Mouse (Mus musculus) kidney, postnatal 25 days (tissue): Measurements from ENCODE around the gene Spns2.
"Not testable (repeated sequence)": the region's sequence is repeated elsewhere in the genome, so short reads cannot be mapped to it uniquely, and the experiment has no call there.

Experiments
- DNase-seq, 2 experiments: peaks; one replicate each; pipeline ENCODE4 v3.0.0; 2021; ENCODE audit warnings: mixed read lengths in 2 of 2

Spns2 gene

DNA sequence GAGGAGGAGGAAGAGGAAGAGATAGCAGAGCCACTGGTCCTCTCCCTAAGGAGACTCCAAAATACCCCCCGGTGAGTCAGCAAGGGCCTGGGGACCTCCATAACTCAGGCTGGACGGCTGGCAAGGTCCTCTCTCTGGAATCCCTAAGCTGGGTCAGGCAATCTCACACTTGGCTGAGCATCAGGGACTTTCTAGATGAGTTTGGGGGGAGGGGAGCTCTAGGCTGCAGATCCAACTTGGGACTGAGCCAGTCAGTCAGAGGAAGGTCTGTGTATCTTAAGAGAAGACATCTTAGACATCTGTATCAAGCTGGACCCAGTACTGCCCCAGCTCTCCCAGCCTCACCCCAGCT is 54.0 kb downstream of the Spns2 start:
- DNase-seq, result peak; percentile 81 to 85

DNA sequence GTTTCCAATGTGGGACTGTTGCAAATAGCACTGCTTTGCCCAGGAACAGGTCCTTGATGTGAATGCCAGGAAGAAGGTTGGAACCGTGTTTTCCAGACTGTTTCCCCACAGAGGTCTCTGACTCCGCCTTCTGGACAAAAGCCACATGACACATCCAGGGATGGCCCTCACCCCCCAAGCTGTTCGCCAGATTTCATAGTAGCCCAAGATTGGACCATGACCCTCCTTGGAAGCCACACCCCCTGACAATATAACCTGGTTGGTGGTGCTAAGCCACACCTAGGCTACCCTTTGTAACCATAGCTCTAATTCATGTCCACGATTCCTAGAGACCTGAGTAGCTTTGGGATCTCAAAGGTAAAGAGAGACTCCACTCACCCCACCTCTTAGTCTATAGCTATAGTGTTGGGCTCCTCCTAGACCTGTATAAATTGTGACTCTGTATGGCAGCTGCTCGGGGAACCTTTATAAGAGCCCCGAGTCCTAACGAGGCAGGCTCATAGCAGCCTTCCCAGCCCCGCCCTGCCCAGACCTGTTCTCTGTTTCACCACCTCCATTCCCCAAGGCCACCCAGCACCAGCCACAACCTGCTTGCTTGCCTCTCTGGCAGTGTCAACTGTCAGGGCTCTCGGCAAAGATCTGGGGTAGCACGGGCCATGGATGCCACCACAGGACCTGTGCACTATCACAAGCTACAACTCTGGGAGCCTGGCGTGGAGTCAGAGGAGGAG is 54.6 kb downstream of the Spns2 start, which contains the start of gene Ggt6:
Gene Ggt6, plus strand, starts transcription at position 564 of the 731 bp plus-strand sequence.
- peak; percentile 88 to 92 for DNase-seq

DNA sequence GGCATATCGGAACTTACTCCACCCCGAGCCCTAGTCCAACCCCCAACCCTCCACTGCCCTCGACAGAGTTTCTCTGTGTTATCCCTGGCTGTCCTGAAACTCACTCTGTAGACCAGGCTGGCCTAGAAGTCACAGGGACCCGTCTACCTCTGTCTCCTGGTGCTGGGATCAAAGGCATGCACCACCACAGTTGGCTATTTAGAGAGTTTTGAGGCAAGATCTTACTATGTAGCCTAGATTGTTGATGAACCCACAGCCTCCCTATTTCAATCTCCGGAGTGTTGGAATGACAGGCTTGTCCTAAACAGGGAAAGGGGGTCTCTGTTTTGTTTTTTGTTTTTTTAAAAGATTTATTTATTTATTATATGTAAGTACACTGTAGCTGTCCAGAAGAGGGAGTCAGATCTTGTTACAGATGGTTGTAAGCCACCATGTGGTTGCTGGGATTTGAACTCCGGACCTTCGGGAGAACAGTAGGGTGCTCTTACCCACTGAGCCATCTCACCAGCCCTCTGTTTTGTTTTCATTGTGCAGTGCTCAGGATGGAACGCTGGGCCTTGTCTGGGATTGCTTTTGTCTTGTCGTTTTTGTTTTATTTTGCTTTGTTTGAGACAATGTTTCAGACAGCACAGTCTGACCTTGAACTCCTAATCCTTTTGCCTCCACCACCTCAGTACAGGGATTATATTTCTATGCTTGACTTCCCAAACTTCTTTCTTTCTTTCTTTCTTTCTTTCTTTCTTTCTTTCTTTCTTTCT is 59.2 kb downstream of the Spns2 start:
- not testable (repeated sequence) for DNase-seq

DNA sequence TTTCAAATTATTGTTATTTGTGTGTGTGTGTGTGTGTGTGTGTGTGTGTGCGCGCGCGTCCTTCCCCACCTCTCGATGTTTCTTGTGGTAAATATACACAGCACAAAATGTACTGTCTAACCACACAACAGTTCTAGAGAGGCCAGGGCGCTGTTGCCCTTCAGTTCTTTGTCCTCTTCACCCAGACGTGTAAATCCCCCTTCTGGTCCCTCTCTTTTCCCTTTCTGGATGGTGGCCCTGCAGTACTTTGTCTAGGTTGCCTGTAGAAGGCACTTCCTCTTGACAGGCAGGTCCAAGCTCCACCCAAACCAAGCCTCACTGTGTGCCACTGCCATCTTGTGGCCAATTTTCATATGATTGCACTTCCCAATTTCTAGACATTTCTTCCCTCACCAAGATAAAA is 60.4 kb downstream of the Spns2 start:
- peak; percentile 79 to 87 for DNase-seq

DNA sequence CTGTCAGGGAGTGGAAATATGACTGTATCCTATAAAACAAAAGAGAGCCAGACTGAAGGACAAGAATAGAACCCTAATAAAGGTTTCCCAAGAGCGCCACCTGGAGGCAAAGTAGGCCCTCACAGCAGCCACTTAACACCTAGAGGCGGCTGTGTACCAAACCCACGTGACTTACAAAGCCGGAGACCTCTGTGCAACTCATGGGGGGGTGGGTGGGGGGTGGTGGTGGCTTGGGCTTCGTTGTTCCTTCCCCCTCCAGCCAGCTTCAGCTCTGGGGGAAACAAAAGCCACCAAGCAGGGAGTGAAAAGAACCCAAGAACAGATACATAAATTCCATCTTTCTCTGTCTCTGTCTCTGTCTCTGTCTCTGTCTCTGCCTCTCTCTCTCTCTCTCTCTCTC is 61.0 kb downstream of the Spns2 start:
- peak; percentile 91 to 95 for DNase-seq

DNA sequence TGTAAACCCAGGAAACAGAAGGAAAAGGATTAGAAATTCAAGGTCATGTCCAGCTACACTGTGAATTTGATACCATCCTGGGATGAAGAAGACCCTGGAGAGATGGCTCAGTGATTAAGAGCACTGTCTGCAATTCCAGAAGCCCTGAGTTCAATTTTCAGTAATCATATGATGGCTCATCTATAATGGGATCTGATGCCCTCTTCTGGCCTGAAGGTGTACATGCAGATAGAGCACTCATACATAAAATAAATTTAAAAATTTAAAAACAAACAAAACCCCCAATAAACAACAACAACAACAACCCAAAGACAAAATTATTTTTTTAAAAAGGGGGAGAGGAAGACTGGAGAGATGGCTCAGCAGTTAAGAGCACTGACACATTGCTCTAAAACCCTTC is 62.8 kb downstream of the Spns2 start:
- no peak for DNase-seq

DNA sequence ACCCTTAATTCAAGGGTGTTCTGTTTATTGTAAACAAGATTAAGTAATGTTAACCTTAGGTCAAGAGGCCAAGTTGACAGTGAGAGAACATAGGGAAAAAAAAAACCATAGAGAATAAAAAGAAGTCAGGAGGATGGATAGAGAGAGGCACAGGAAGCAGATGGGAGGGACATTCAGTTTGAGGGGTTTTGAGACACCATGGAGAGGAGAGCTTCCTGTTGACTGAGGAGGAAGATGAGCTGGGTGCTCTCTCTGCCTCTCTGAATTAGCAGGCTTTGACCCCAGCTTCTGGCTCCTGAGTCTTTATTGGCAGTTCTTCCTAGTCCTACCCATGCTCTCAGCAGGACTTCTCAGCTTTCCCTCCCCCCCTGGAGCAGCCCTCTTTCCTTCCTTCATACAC is 64.5 kb downstream of the Spns2 start:
- no peak for DNase-seq

DNA sequence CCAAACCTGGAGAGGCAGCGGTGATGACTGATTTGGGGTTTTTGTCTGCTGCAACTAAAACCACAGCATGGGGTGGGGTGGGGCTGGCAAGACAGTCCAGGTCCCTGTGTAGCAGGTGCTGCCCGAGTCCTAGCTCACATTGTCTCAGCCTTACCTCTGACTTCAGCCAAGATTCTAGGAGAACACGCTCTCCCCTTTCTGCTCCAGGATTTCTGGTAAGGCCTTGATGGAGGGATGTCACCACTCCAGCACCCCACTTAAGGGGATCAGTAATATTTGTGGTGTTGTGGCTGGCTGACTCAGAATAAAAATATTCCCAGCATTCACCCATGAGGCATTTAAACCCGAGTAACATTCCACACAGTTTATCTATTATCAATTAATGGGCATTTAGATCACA is 66.0 kb downstream of the Spns2 start:
- no peak for DNase-seq

DNA sequence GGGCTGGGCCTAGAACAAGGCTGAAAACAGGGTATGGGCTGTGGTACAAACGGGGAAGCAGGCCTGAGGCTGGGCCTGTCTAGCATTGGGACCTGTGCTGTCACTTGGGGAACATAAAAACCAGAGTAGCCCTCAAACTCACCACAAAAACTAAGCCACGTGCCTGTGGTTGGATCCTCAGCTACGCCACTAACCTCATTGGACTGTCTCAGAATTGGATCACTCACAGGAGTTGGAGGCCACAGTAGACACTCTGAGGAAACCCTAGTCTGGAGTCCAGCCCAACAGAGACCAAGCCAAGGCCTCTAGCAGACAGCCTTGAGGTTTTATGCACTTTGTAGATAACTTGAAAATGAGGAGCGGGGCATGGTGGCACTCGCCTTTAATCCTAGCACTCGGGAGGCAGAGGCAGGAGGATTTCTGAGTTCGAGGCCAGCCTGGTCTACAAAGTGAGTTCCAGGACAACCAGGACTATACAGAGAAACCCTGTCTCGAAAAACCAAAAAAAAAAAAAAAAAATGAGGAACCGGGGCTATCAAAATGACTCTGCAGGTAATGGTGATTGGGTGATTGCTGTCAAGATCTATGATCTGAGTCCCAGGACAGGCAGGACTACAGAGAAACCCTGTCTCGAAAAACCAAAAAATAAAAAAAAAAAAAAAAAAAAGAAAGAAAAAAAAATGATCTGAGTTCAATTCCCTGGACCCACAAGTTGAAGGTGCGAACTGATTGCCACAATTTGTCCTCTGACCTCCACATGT is 68.0 kb downstream of the Spns2 start:
- DNase-seq, result no peak

DNA sequence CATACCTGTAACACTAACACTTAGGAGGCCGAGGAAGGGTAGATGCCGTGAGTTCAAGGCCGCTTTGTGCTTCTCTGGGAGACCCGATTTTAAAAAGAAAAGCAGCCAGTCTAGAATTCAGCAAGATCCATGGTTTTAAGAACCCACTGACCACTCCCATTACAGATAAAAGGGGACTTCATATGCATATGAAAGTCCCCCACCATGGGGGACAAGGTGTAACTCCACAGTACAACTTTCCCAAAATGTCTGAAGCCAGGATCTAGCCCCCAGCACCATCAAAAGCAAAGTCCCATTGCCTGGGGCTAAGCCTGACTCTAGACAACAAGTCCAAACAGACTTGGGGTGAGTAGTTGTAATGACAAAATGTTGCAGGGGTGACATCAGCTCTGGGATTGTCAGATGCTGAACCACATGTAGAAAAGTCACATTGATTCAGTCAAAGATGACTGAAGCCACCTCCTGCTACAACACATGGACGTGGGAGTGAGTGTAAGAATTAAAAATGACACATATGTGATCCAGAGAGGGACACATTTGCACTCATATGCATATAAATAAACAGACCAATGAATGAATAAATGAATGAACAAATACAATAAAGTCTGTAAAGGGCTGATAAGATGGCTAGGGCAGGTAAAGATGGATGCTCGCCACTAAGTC is 69.1 kb downstream of the Spns2 start:
- no peak for DNase-seq

DNA sequence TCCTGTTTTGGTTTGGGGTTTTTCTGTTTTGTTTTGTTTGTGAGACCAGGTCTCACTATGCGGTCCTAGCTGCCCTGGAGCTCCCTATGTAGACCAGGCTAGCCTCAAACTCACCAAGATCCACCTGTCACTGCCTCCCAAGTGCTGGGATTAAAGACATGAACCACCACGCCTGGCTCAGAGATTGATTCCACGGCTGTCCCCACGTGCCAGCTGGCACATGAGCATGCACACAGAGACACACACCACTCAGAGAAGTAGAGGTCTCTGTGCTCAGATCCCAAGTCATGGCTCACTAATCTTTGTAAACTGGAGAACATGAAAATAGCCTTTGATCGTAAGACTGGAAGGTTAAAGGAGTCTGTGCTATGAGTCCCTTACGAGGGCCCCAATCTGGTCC is 70.7 kb downstream of the Spns2 start:
- no peak for DNase-seq

DNA sequence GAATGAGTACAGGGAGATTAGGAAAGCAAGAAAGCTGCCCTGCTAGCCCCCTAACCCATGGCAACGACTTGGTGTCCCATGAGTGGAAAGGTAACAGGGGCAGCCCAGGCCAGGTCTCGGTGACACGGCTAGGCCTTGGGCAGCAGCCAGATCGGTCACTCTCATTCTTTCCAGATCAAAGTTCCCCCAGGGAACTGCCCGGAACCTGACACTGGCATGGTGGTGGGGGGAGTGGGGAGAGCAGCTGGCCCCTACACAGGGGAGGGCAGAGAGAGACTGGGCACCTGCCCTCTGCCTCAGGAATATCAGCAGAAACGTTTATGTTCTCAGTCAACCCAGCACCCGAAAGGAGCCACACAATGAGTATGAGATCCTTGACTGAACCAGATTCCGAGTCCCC is 71.5 kb downstream of the Spns2 start:
- DNase-seq, result peak; percentile 78 to 90

DNA sequence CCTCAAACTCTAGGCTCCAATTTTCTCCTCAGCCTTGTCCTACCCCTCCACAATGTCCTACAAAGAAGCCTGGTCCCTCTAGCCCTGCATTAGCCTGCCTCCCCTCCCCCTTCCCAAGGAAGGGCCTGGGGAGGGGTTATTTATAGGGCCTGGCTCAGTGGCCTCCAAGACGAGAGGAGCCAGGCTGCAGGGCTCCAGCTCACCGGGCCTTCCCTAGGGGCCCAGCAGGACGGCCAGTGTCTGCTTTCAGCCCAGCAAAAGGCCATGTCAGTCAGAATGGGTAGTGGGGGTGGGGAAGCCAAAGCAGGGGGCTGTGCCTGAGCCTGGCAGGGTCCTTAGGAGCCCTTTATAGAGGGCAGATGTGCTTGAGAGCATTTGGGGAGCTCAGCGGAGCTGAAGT is 72.3 kb downstream of the Spns2 start:
- no peak for DNase-seq

DNA sequence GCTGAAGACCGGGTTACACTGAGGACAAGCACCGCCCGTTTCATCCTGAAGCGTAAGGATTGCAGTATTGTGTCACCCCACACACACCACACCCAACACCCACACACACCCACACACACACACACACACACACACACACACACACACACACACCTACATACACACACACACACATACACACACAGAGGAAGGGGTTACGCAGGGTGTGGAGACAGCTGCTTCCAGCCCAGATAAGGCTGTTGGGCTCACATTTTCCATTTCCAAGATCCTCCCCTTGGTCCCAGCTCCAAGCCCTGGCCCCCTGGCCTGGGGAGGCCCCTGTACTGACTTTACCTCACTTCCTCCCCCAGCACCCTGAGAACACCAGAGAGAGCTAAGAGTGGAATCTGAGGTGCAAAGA is 73.0 kb downstream of the Spns2 start:
- DNase-seq, result no peak

DNA sequence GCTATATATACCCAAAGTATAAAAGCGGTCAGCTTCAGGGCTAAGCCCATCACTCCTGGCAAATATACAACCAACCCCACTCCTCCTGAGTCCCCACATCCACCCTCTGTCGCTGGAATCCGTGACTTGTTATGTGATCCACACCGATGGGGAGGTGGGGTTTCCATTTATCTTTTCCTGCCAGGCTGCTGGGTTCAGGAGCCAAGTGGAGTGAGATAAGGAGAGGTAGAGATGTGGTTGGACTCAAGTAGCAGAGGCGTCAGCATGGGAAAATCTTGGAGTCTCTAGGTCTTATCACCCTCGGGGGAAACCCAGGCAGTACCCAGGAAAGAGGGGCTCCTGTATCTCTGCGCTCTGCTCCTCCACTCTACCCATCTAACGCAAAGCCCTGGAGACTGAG is 74.5 kb downstream of the Spns2 start:
- DNase-seq, result no peak

DNA sequence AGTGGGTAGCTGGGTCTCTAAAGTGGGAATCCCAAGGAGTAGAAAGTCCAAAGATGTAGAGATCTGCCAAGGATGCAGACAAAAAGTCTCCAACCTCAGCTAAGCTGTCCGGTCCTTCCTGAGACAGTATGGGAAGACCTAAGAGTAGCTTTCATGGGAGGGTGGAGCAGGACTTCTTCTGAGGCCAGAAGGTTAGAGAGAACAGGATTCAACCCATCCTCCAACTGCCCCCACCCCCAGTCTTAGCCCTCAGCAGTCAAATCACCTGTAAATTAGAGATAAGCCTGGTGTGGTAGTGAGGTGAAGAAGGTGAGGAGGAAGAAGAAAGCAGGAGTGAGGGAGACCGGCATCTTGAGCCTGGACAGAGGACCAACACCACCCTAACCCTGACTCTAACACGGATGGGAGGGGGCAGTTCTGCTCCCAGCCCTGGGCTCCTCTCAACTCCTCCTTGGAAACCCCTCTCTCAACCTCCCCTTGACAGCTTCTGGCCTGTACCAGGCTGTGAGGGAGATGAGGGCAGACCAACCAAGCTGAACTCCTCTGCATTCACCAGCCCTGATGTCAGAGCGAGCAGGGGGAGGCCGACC is 76.0 kb downstream of the Spns2 start:
- no peak for DNase-seq

DNA sequence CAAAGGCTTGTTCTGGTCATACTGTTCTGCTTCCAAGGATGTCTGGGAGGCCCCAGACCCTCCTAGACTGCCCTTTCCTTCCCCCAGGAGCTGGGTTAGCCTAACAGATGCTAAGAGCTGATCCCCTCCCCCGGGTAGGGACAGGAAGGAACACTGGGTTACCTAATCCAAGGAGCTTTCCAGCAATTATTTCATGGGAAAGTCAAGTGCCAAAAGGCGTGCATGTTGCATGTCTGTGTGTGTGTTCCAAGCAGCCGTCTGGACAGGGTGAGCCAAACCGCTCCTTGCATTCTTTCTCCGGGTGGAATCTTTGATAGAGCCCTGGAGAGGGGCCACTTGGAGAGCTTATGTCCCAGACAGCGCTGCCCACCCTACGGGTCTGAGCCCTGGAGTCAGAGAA is 76.7 kb downstream of the Spns2 start:
- no peak for DNase-seq

DNA sequence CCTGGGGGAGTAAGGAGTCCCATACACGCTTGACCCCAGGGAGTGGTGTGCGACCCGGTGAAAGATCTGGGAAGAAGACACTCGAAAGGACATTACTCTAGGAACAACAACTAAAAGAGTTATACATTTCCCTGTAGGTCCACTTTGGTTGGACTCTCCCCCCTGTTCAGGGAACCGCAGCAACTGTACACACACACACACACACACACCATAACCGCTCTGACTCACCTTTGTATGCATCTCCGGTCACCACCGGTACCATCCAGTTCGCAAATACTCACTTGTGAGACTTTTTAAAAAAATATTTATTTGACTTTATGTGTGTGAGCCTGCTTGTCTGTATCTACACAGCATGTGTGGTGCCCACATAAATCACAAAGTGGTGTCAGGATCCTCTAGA is 77.8 kb downstream of the Spns2 start:
- DNase-seq, result no peak

DNA sequence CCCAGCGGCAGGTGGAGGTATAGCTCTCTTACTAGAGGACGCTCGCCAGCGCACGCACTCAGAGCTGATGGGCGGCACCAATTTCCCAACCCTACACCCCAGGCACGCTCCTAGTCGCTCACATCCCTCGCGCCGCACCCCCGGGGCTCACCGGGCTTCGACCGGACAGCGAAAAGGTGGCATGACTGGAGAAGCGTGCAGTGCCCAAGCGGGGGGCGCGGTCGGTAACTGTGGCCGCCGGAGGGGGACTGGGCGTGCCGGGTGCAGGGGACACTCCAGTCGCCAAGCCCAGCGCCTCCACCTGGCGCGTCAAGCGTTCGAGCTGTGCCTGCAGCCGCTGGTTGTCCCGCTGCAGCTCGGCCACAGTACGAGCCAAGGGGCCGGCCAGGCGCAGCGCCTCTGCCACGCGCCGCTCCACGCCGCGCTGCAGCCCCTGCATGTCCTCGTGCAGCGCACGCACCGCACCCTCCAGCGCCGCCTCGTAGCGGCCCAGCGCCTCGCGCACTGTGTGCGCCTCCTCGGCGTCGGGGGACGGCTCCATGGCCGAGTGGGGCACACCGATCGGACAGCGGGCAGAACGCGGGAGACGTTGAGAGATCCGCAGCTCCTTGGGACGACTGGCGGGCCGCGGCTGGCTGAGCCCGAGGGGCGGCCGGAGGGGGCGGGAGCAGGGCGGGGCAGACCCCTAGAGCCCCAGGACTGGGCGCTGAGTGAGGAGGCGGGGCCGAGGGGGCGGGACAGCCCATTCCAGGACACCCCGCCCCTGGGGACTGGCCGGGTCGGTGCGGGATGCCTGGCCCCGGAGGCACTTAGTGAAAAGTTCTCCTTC is 78.4 kb downstream of the Spns2 start, which contains the start of gene Smtnl2:
Gene Smtnl2, minus strand, starts transcription at position 621 of the 829 bp plus-strand sequence.
- peak; percentile 94 to 97 for DNase-seq

DNA sequence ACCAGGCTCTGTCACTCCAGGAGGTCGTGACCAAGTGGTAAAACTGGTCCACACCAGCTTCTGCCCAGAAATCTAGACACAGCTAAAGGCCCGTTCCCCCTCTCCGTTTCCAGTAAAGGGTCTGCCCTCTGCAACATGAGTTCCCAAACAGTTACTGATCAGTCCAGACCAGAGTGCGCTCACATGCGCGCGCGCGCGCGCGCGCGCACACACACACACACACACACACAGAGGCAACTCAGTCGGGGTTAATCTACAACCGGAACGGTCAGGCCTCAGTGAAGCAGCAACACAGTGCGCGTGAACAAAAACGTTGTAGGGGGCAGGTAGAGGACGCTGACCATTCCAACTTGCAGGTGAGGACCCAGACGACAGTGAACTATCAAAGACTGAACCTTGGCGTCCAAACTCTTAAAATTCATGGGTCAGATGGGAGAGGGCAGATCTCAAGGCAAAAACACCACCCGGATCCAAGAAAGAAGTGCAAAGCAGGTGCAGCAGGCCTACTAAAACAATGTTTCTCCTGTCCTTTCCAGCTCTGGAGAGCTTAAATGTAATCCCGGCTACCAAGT is 79.1 kb downstream of the Spns2 start:
- peak; percentile 86 to 94 for DNase-seq

DNA sequence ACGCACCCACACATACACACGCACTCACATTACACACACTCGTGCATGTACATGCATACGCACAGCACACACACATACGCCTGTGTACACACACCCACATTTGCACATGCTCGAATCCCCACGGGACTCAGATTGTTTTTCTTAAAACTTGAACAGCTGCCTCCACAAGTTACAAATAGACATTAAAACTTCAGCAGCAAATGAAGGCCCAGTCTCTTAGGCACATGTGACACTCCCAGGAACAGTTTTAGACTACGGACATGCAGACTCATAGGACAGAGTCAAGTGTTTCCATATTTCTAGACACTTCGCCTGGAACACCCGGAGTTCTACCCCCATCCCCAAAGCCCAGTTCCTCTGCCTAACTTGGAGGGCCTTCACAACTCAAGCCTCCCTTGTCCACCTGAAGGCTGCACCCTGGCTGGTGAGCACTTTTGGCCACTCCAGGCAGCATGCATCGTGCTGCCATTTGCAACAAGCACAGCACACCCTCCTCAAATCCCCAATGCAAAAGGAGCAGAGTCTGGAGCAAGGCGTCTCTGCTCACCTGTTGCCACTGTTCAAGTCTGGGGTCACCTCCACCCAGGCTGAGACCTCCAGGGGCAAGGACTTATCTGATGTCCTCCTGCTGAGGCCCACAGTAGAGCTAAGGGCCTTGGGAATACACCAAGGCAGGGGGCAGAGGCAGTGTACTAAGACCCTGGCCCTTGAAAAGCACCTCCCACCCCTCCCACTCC is 79.9 kb downstream of the Spns2 start:
- no peak for DNase-seq
